ENCODE assay signal across 1 mouse cellular context in genomic region chr14:37135127-37135593, GRCm38 (mm10).
A peak's percentile ranks its signal among the peaks of the same experiment; 100 is the strongest.
TF ChIP-seq lines count a peak whose summit lies in the region.

Gene Ghitm, minus strand, starts transcription at chr14:37135272.

TF ChIP-seq in MEL, 35 proteins besides CTCF, POLR2A, EP300 and RAD21 (continued from another document):
- TF ChIP-seq MYC (IDR thresholded peaks at IDR 0.05; ENCODE audit: low read depth, low read length), result no peak
- no peak for TF ChIP-seq CHD1 (IDR thresholded peaks at IDR 0.05; ENCODE audit: low read depth, low read length)
- TF ChIP-seq POLR2AphosphoS5 (IDR thresholded peaks at IDR 0.05; ENCODE audit: borderline replicate concordance, low read depth, low read length), result peak; percentile 39; the same call in 1 of the 2 replicates
